Mouse (Mus musculus) frontal cortex, postnatal 36 days (tissue): ENCODE data around the gene Msantd3.

ENCODE experiments used
- DNase-seq, 2 experiments: peaks; one replicate each; pipeline ENCODE4 v3.0.0; 2022; ENCODE audit warnings: low spot score in 2 of 2

Msantd3 gene

GRCm38 (mm10) chr4:48609485-48609884 is 69.8 kb downstream of the Msantd3 start:
- DNase-seq, result peak; percentile 37 to 57

GRCm38 (mm10) chr4:48610251-48610650 is 70.5 kb downstream of the Msantd3 start:
- no peak for DNase-seq
